Mouse (Mus musculus) hindbrain, embryonic 11.5 days (tissue): Measurements from ENCODE around the gene Lrrc32. TPM values are rescaled to one million over a fixed set of nuclear protein-coding genes. Genes with fewer than 3 reads are reported as not detected.

Source experiments
- ATAC-seq: fragments of 200-750 bp; cut with Nextera tagmentation; 2 replicates; pipeline ENCODE4 v1.8.0; 2017; ENCODE audit warnings: mild to moderate bottlenecking, moderate TSS enrichment, moderate library complexity; ENCODE audit not compliant: low FRiP score
- DNase-seq: peaks from one replicate; pipeline ENCODE4 v3.0.0-alpha.2; 2015; ENCODE audit warnings: low spot score
- H3K27ac ChIP-seq: fragments of 300-500 bp; sonication (generic); 2 replicates; pipeline ENCODE4 v1.5.1; 2014; ENCODE audit warnings: mild to moderate bottlenecking, low read depth, low read length
- H3K27me3 ChIP-seq: fragments of 300-500 bp; sonication (generic); 2 replicates; pipeline ENCODE4 v1.6.1; 2014; ENCODE audit warnings: mild to moderate bottlenecking, low read length, moderate library complexity, mixed read lengths; ENCODE audit not compliant: control insufficient read depth, insufficient read depth
- H3K36me3 ChIP-seq: fragments of 300-500 bp; sonication (generic); 2 replicates; pipeline ENCODE4 v1.6.1; 2014; ENCODE audit warnings: mild to moderate bottlenecking, low read length, moderate library complexity, mixed read lengths; ENCODE audit not compliant: control insufficient read depth, insufficient read depth
- H3K4me1 ChIP-seq: fragments of 300-500 bp; sonication (generic); replicated peaks from 2 replicates; pipeline ENCODE4 v1.6.1; 2014; ENCODE audit warnings: low read length, mixed read lengths; ENCODE audit not compliant: control insufficient read depth, insufficient read depth
- H3K4me2 ChIP-seq: fragments of 300-500 bp; sonication (generic); replicated peaks from 2 replicates; pipeline ENCODE4 v1.6.1; 2014; ENCODE audit warnings: mild to moderate bottlenecking, low read depth, low read length
- H3K4me3 ChIP-seq: fragments of 300-500 bp; sonication (generic); 2 replicates; pipeline ENCODE4 v1.5.1; 2014; ENCODE audit warnings: low read depth, low read length
- H3K9ac ChIP-seq: fragments of 300-500 bp; sonication (generic); 2 replicates; pipeline ENCODE4 v1.6.1; 2014; ENCODE audit warnings: low read depth, low read length
- H3K9me3 ChIP-seq: fragments of 300-500 bp; sonication (generic); 2 replicates; pipeline ENCODE4 v1.6.1; 2016; ENCODE audit warnings: low read length; ENCODE audit not compliant: control insufficient read depth
- WGBS: fragments of 180-500 bp; shearing (Covaris S2); extraction: QIAGEN DNeasy Blood & Tissue Kit; methylation state at CpG from one replicate; pipeline ENCODE4 v1.1.7; 2014; 5-methylcytosine and 5-hydroxymethylcytosine counted together
- polyA plus RNA-seq: library from polyadenylated mRNA; unstranded; fragments of >200 nt; fragmentation: Nextera tagmentation; extraction: Ambion mirVana; gene quantifications from 2 replicates; pipeline ENCODE4 v1.2.1, GENCODE M21; 2014

Lrrc32 gene
- polyA plus RNA-seq, 1 experiment from 2014 or later, result 3.3 TPM

- H3K27ac ChIP-seq, result no peak overlapping the region
- no peaks in the 10 kb centered on the region for H3K9me3 ChIP-seq
- H3K36me3 ChIP-seq, result no peaks in the 10 kb centered on the region
- no peak overlapping the region for H3K4me3 ChIP-seq
- ATAC-seq (no peak), DNase-seq (no peak)
- H3K4me1 ChIP-seq, result 0 out of 2 replicates have a peak, but pooled peaks cover 5% of the 10 kb centered on the region
- no peak overlapping the region for H3K9ac ChIP-seq
- no peaks in the 10 kb centered on the region for H3K27me3 ChIP-seq
- WGBS, result 90% methylated on average over 3 of the region's 3 CpGs
- H3K4me2 ChIP-seq, result no peak overlapping the region
Observed at GRCm38 (mm10) chr7:98484878-98485277, 4.2 kb upstream of the Lrrc32 start.

- Histone ChIP-seq H3K4me3 (no peak overlapping the region), H3K4me1 (0 out of 2 replicates have a peak, but pooled peaks cover 5% of the 10 kb centered on the region), H3K36me3 (no peaks in the 10 kb centered on the region), H3K9ac (no peak overlapping the region), H3K9me3 (no peaks in the 10 kb centered on the region), H3K27ac (no peak overlapping the region), H3K27me3 (no peaks in the 10 kb centered on the region; the same call in 1 of the 2 replicates), H3K4me2 (no peak overlapping the region)
- WGBS, result 84% methylated on average over 4 of the region's 4 CpGs
- DNase-seq (no peak), ATAC-seq (no peak)
Observed at GRCm38 (mm10) chr7:98485508-98485907, 3.6 kb upstream of the Lrrc32 start.

DNA sequence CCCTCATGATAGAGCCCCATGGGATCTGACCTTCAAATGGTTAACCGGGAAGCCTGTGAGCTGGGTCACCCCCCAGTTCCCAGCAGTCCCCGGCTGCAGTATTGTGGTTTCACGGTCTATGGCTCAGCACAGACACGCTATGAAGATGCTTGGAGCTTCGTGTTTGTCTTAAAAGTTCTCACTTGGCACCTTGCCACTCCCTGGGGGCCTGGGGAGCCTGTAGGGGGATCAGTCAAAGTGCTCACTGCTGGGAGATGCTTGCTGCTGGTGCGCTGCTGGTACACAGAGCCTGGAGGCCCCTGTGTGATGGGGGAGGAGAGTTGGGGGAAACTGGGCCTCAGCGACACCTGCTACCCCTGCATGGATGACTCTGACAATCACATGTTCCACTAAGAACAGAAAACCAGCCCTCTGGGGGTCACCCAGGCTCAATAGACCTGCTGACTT, 2.6 kb upstream of the Lrrc32 start:
- Histone ChIP-seq H3K27me3 (peaks cover 2% of the 10 kb centered on the region; the same call in 1 of the 2 replicates), H3K36me3 (no peaks in the 10 kb centered on the region), H3K4me2 (no peak overlapping the region), H3K4me3 (no peak overlapping the region), H3K9me3 (no peaks in the 10 kb centered on the region), H3K4me1 (0 out of 2 replicates have a peak, but pooled peaks cover 2% of the 10 kb centered on the region), H3K27ac (no peak overlapping the region), H3K9ac (no peak overlapping the region)
- 63% methylated on average over 7 of the region's 7 CpGs for WGBS
- ATAC-seq (no peak), DNase-seq (no peak)

DNA sequence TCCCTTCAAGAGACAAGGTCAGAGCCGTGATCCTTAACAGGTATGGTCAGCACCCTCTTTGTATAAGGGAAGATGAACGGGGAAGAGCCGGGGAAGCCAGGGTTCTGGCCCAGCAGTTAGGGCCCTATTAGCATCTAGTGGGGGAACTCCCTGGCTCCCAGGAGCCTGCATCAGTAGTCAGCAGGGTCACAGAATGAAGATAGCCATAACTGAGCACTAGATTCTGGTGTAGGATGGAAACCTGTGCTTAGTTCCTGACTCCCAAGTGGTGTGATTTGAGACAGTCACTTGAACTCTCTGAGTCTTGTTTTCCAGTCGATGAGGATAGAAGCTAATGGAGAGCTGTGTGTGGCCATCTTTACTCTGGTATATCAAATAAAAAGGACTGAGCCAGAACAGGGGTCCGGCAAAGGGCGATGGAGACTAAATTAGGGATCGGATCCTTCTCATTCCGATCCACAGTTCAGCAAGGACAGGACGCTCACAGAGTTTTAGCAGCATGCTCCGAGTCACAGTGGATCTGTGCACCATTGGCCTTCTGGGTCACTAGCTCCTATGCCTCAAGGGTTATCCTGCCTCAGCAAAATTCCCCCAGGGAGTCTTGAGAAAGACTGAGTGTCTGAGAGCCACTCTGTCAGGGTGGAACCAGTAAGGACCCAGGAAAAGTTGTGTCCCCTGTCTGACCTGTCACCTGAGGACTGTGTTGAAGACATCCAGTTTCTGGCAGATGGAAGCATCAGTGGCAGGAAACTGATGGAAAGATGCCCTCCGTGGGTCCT, 1.7 kb upstream of the Lrrc32 start:
- H3K4me1 ChIP-seq, result 0 out of 2 replicates have a peak, but pooled peaks cover 2% of the 10 kb centered on the region
- peaks cover 2% of the 10 kb centered on the region; the same call in 1 of the 2 replicates for H3K27me3 ChIP-seq
- H3K9ac ChIP-seq, result no peak overlapping the region
- ATAC-seq, result no peak
- no peak overlapping the region for H3K4me3 ChIP-seq
- no peaks in the 10 kb centered on the region for H3K9me3 ChIP-seq
- no peaks in the 10 kb centered on the region for H3K36me3 ChIP-seq
- DNase-seq, result no peak
- H3K27ac ChIP-seq, result no peak overlapping the region
- H3K4me2 ChIP-seq, result no peak overlapping the region
- 89% methylated on average over 11 of the region's 11 CpGs for WGBS

DNA sequence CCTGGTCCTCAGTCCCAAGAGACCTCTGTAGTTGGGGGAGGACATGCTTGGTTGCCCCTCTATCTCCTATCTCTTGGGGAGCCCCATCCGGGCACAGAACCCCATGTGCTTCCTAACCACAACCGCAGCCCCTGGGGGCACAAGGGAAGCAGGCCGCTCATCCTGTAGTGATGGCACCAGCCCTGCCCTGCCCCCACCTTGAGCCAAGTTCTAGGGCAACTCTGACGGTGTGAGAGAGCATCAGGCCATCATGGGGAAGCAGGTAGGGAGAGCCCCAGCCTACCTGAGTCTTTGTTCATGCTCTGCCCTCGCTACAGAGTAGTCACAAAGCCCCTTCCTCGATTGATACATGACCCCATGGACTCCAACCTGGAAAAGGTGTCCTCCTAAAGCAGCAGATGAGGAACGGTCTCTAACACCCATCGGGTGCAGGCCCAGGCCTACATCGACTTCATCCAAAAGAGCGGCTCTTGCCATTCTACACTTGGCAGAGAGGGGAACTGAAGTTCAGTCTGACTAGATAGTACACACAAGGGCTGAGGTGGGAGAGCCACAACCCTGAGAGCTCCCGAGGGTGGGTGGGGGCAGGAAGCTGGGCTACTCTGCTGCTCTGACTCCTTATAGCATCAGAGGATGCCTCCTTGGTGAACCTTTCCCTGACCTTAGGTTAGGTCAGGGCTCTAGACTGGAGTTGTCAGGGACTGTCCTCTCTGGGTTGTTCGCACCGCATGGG, 519 bp upstream of the Lrrc32 start:
- Histone ChIP-seq H3K27me3 (peaks cover 2% of the 10 kb centered on the region; the same call in 1 of the 2 replicates), H3K4me3 (no peak overlapping the region), H3K9me3 (no peaks in the 10 kb centered on the region), H3K4me1 (0 out of 2 replicates have a peak, but pooled peaks cover 2% of the 10 kb centered on the region), H3K27ac (no peak overlapping the region), H3K9ac (no peak overlapping the region), H3K36me3 (no peaks in the 10 kb centered on the region), H3K4me2 (no peak overlapping the region)
- ATAC-seq, result no peak
- WGBS, result 87% methylated on average over 13 of the region's 13 CpGs
- no peak for DNase-seq

DNA sequence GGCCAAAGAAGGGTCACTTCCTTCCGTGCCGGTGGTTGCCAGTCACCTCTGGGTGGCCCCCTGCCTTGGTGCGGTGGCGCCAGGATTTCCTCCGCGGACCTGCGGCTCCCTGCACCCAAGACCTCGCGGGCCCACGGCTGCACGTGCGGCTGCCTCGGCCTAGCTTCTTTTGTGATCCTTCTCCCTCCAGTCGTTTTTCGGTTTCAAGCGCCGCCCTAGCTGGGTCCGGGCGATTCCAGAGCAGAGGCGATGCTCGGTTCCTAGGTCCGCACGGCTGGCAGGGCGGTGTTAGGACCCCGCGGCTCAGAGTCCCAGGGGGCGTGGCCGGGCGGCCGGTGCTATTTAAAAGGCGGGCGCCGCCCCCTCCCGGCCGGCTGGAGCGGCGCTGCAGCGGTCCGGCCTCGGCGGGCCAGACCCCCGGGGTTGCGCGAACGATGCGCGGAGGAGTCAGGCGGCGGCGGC, 571 bp downstream of the Lrrc32 start:
- peak; percentile 85 for ATAC-seq
- under 1% methylated on average over 50 of the region's 50 CpGs for WGBS

DNA sequence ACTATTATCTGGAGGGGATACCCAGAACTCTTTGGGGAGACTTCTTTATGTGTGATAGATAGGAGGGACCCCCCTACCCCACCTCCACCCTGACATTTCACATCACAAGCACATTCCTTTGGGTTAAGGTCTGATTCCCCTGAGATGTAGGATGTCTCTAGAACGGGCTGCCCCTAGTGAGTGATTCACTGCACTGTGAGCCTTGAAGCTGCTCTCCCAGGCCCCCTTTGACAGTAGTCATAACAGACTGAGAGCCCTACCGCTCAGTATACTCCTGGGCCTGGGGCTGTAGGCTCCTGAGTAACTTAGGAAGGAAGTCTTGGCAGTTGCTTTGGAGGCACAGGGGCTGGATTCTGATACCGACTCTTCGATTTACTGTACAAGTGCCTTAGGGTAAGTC, 1.2 kb downstream of the Lrrc32 start:
- no peak overlapping the region for H3K27ac ChIP-seq
- DNase-seq, result no peak
- 62% methylated on average over 4 of the region's 4 CpGs for WGBS
- peaks cover 2% of the 10 kb centered on the region; the same call in 1 of the 2 replicates for H3K27me3 ChIP-seq
- H3K4me3 ChIP-seq, result peak overlapping the region; percentile 43; the same call in 1 of the 2 replicates
- 0 out of 2 replicates have a peak, but pooled peaks cover 2% of the 10 kb centered on the region for H3K4me1 ChIP-seq
- H3K4me2 ChIP-seq, result no peak overlapping the region
- H3K9ac ChIP-seq, result no peak overlapping the region
- ATAC-seq, result no peak
- no peaks in the 10 kb centered on the region for H3K36me3 ChIP-seq
- H3K9me3 ChIP-seq, result no peaks in the 10 kb centered on the region

More for the DNA sequence above, 571 bp downstream of the Lrrc32 start:
- peaks cover 2% of the 10 kb centered on the region; the same call in 1 of the 2 replicates for H3K27me3 ChIP-seq
- peak overlapping the region; percentile 81 for H3K4me2 ChIP-seq
- peak overlapping the region; percentile 55 for H3K9ac ChIP-seq
- H3K4me3 ChIP-seq, result peak overlapping the region; percentile 43
- no peak overlapping the region for H3K27ac ChIP-seq
- H3K9me3 ChIP-seq, result no peaks in the 10 kb centered on the region
- DNase-seq, result peak; percentile 89
- no peaks in the 10 kb centered on the region for H3K36me3 ChIP-seq
- H3K4me1 ChIP-seq, result 0 out of 2 replicates have a peak, but pooled peaks cover 2% of the 10 kb centered on the region

- H3K4me2 ChIP-seq, result no peak overlapping the region
- 0 out of 2 replicates have a peak, but pooled peaks cover 2% of the 10 kb centered on the region for H3K4me1 ChIP-seq
- no peak overlapping the region for H3K9ac ChIP-seq
- no peak overlapping the region for H3K27ac ChIP-seq
- no peaks in the 10 kb centered on the region for H3K36me3 ChIP-seq
- H3K9me3 ChIP-seq, result no peaks in the 10 kb centered on the region
- WGBS, result 94% methylated on average over 6 of the region's 6 CpGs
- DNase-seq, result no peak
- H3K4me3 ChIP-seq, result no peak overlapping the region
- ATAC-seq, result no peak
- peaks cover 2% of the 10 kb centered on the region; the same call in 1 of the 2 replicates for H3K27me3 ChIP-seq
Observed at GRCm38 (mm10) chr7:98490911-98491310, 1.8 kb downstream of the Lrrc32 start.
